Mouse (Mus musculus): ENCODE data around the gene A3galt2. TPM values are rescaled to one million over a fixed set of nuclear protein-coding genes. Genes with fewer than 3 reads are reported as not detected.

The A3galt2 gene
- polyA plus RNA-seq, 1 experiment from 2014 or later: 0.27 TPM

- Histone ChIP-seq H3K4me3 (ENCODE audit: low read depth, low read length) (peak overlapping the region; percentile 4; the same call in 1 of the 2 replicates), H3K27me3 (ENCODE audit: control insufficient read depth, insufficient read depth, low read length) (no peaks in the 10 kb centered on the region), H3K9ac (replicated peaks; ENCODE audit: low read depth, low read length) (no peak overlapping the region), H3K4me1 (ENCODE audit: control insufficient read depth, insufficient read depth, low read length) (peaks cover 30% of the 10 kb centered on the region), H3K27ac (ENCODE audit: low read length) (peak overlapping the region; percentile 11; the same call in 1 of the 2 replicates), H3K9me3 (ENCODE audit: control insufficient read depth, low read depth, low read length) (no peaks in the 10 kb centered on the region), H3K36me3 (ENCODE audit: control insufficient read depth, insufficient read depth, low read length) (no peaks in the 10 kb centered on the region), H3K4me2 (replicated peaks; ENCODE audit: low read depth, low read length) (peak overlapping the region; percentile 35)
- WGBS: 55% methylated on average over 13 of the region's 13 CpGs
- no peak for ATAC-seq (ENCODE audit: insufficient number of reproducible peaks, insufficient read depth, low FRiP score, low read depth)
Observed at GRCm38 (mm10) chr4:128712136-128712655, 43.0 kb upstream of the A3galt2 start.

- H3K36me3 ChIP-seq (ENCODE audit: control insufficient read depth, insufficient read depth, low read length): no peaks in the 10 kb centered on the region
- no peak for ATAC-seq (ENCODE audit: insufficient number of reproducible peaks, insufficient read depth, low FRiP score, low read depth)
- no peak overlapping the region for H3K27ac ChIP-seq (ENCODE audit: low read length)
- H3K9me3 ChIP-seq (ENCODE audit: control insufficient read depth, low read depth, low read length): no peaks in the 10 kb centered on the region
- H3K4me3 ChIP-seq (ENCODE audit: low read depth, low read length): no peak overlapping the region
- no peak overlapping the region for H3K9ac ChIP-seq (replicated peaks; ENCODE audit: low read depth, low read length)
- H3K4me1 ChIP-seq (ENCODE audit: control insufficient read depth, insufficient read depth, low read length): peaks cover 30% of the 10 kb centered on the region
- no peaks in the 10 kb centered on the region for H3K27me3 ChIP-seq (ENCODE audit: control insufficient read depth, insufficient read depth, low read length)
- H3K4me2 ChIP-seq (replicated peaks; ENCODE audit: low read depth, low read length): no peak overlapping the region
- 84% methylated on average over 6 of the region's 6 CpGs for WGBS
Observed at GRCm38 (mm10) chr4:128712941-128713340, 42.2 kb upstream of the A3galt2 start.

DNA sequence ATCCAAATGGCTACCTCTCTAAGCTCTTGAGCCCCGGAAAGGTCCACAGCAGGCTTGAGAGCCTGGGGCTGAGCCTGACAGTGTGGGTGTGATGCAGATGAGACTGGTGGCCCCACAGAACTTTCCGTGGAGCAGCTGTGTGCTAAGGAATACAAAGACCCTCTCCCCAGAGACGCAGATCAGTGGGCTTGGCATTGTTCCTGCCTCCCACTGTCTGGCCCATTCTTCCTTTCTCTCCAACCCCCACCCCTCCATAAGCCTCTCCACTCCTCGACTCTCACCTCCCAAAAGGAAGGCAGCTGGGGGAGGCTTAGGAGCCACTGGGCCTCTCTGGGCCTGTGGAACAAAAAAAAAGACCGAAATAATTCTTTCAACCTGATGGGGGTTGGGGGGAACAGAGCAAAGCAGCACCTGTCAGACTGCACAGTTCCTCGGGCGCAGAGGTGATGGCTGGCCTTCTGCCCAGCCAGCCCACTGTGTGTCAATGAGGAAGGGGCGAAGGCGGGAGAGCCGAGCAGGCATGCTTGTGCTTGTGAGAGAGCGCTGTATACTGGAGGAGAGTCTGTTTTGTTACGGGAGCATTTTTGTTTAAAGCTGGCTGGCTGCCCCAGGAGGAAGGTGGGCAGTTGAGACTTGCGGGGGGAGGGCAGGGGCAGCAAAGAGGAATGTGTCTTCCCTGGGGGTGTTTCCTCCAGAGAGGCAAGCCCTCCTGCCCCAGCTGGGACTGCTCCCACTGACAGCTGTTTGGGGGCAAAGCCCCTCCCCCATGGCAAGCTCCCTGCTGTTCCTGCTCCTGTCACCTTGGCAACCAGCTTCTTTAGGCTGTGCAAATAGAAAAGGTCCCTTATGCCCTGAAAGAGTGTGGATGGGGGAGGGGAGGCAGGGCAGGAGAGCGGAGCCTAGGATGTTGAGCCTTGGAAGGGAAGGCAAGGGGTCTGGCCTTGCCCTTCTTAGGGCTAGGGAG lies 39.6 kb upstream of the A3galt2 start:
- H3K4me3 ChIP-seq (ENCODE audit: low read depth, low read length): no peak overlapping the region
- no peaks in the 10 kb centered on the region for H3K36me3 ChIP-seq (ENCODE audit: control insufficient read depth, insufficient read depth, low read length)
- H3K4me2 ChIP-seq (replicated peaks; ENCODE audit: low read depth, low read length): peak overlapping the region; percentile 19
- peak overlapping the region; percentile 73 for H3K27ac ChIP-seq (ENCODE audit: low read length)
- H3K27me3 ChIP-seq (ENCODE audit: control insufficient read depth, insufficient read depth, low read length): no peaks in the 10 kb centered on the region
- peak; percentile 79 for ATAC-seq (ENCODE audit: insufficient number of reproducible peaks, insufficient read depth, low FRiP score, low read depth)
- H3K9me3 ChIP-seq (ENCODE audit: control insufficient read depth, low read depth, low read length): no peaks in the 10 kb centered on the region
- 8% methylated on average over 14 of the region's 14 CpGs for WGBS
- peaks cover 44% of the 10 kb centered on the region for H3K4me1 ChIP-seq (ENCODE audit: control insufficient read depth, insufficient read depth, low read length)
- no peak overlapping the region for H3K9ac ChIP-seq (replicated peaks; ENCODE audit: low read depth, low read length)

DNA sequence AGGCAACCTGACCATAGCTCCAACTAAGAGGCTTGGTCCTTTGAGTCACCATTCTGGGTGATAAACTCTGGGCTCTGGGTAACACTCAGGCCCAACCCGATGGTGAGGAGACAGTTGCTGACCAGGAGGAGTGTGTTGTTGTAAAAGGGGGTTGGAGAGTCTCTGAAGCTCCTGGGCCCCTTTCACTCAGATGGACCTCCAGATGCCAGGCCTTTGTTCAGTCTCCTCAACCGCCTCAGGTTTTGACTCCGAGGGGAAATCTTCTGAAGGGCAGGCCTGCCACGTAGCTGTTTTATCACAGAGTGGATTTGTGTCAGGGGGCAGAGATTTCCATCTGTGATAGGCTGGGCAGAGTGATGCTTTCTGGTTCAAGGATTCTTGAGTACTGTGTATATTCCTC lies 38.9 kb upstream of the A3galt2 start:
- 9% methylated on average over 4 of the region's 4 CpGs for WGBS
- Histone ChIP-seq H3K27me3 (ENCODE audit: control insufficient read depth, insufficient read depth, low read length) (no peaks in the 10 kb centered on the region), H3K4me3 (ENCODE audit: low read depth, low read length) (no peak overlapping the region), H3K36me3 (ENCODE audit: control insufficient read depth, insufficient read depth, low read length) (no peaks in the 10 kb centered on the region), H3K27ac (ENCODE audit: low read length) (peak overlapping the region; percentile 73), H3K4me2 (replicated peaks; ENCODE audit: low read depth, low read length) (0 out of 2 replicates have a peak overlapping the region, but pooled peaks have one; percentile 19), H3K9ac (replicated peaks; ENCODE audit: low read depth, low read length) (no peak overlapping the region), H3K9me3 (ENCODE audit: control insufficient read depth, low read depth, low read length) (no peaks in the 10 kb centered on the region), H3K4me1 (ENCODE audit: control insufficient read depth, insufficient read depth, low read length) (peaks cover 51% of the 10 kb centered on the region)
- no peak; the same call in 1 of the 2 replicates for ATAC-seq (ENCODE audit: insufficient number of reproducible peaks, insufficient read depth, low FRiP score, low read depth)

GRCm38 (mm10) chr4:128716731-128717130 lies 38.4 kb upstream of the A3galt2 start:
- 33% methylated on average over 9 of the region's 9 CpGs for WGBS
- no peaks in the 10 kb centered on the region for H3K27me3 ChIP-seq (ENCODE audit: control insufficient read depth, insufficient read depth, low read length)
- H3K27ac ChIP-seq (ENCODE audit: low read length): peak overlapping the region; percentile 73
- ATAC-seq (ENCODE audit: insufficient number of reproducible peaks, insufficient read depth, low FRiP score, low read depth): no peak
- no peaks in the 10 kb centered on the region for H3K9me3 ChIP-seq (ENCODE audit: control insufficient read depth, low read depth, low read length)
- no peak overlapping the region for H3K4me2 ChIP-seq (replicated peaks; ENCODE audit: low read depth, low read length)
- no peak overlapping the region for H3K9ac ChIP-seq (replicated peaks; ENCODE audit: low read depth, low read length)
- no peak overlapping the region for H3K4me3 ChIP-seq (ENCODE audit: low read depth, low read length)
- H3K36me3 ChIP-seq (ENCODE audit: control insufficient read depth, insufficient read depth, low read length): no peaks in the 10 kb centered on the region
- peaks cover 54% of the 10 kb centered on the region for H3K4me1 ChIP-seq (ENCODE audit: control insufficient read depth, insufficient read depth, low read length)

DNA sequence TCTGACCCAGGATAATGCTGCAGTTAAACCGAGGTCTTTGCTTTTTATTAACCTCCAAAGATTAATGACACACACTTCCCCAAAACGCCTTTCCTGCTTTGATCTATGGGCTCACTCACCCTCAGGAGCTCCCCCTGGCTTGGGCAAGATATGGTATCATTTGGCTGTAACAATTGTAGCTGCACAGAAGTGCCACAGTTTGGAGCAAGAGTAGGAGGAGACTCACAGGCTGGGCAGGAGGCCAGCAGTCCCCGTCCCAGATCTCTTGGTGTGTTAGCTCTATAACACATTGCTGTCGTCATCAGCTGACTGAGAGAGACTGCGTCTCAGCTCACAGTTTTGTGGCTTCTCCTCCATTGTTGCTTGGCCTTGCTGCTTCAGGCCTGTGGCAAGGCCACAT lies 35.1 kb upstream of the A3galt2 start:
- ATAC-seq (ENCODE audit: insufficient number of reproducible peaks, insufficient read depth, low FRiP score, low read depth): peak; percentile 11; the same call in 1 of the 2 replicates
- WGBS: 9% methylated on average over 5 of the region's 5 CpGs

GRCm38 (mm10) chr4:128721061-128721648 lies 34.0 kb upstream of the A3galt2 start:
- H3K9me3 ChIP-seq (ENCODE audit: control insufficient read depth, low read depth, low read length): no peaks in the 10 kb centered on the region
- H3K9ac ChIP-seq (replicated peaks; ENCODE audit: low read depth, low read length): no peak overlapping the region
- H3K36me3 ChIP-seq (ENCODE audit: control insufficient read depth, insufficient read depth, low read length): 0 out of 2 replicates have a peak, but pooled peaks cover 2% of the 10 kb centered on the region
- no peak overlapping the region for H3K4me2 ChIP-seq (replicated peaks; ENCODE audit: low read depth, low read length)
- no peak for ATAC-seq (ENCODE audit: insufficient number of reproducible peaks, insufficient read depth, low FRiP score, low read depth)
- H3K27me3 ChIP-seq (ENCODE audit: control insufficient read depth, insufficient read depth, low read length): no peaks in the 10 kb centered on the region
- H3K4me3 ChIP-seq (ENCODE audit: low read depth, low read length): no peak overlapping the region
- peaks cover 33% of the 10 kb centered on the region for H3K4me1 ChIP-seq (ENCODE audit: control insufficient read depth, insufficient read depth, low read length)
- H3K27ac ChIP-seq (ENCODE audit: low read length): no peak overlapping the region
- 48% methylated on average over 9 of the region's 9 CpGs for WGBS

More for the DNA sequence above, 35.1 kb upstream of the A3galt2 start:
- Histone ChIP-seq H3K36me3 (ENCODE audit: control insufficient read depth, insufficient read depth, low read length) (0 out of 2 replicates have a peak, but pooled peaks cover 2% of the 10 kb centered on the region), H3K4me1 (ENCODE audit: control insufficient read depth, insufficient read depth, low read length) (peaks cover 43% of the 10 kb centered on the region), H3K4me3 (ENCODE audit: low read depth, low read length) (no peak overlapping the region), H3K27ac (ENCODE audit: low read length) (peak overlapping the region; percentile 49; the same call in 1 of the 2 replicates), H3K27me3 (ENCODE audit: control insufficient read depth, insufficient read depth, low read length) (no peaks in the 10 kb centered on the region), H3K9me3 (ENCODE audit: control insufficient read depth, low read depth, low read length) (no peaks in the 10 kb centered on the region), H3K9ac (replicated peaks; ENCODE audit: low read depth, low read length) (no peak overlapping the region), H3K4me2 (replicated peaks; ENCODE audit: low read depth, low read length) (no peak overlapping the region)

- Histone ChIP-seq H3K9me3 (ENCODE audit: control insufficient read depth, low read depth, low read length) (no peaks in the 10 kb centered on the region), H3K27ac (ENCODE audit: low read length) (no peak overlapping the region), H3K4me1 (ENCODE audit: control insufficient read depth, insufficient read depth, low read length) (peaks cover 30% of the 10 kb centered on the region), H3K27me3 (ENCODE audit: control insufficient read depth, insufficient read depth, low read length) (no peaks in the 10 kb centered on the region), H3K4me2 (replicated peaks; ENCODE audit: low read depth, low read length) (no peak overlapping the region), H3K4me3 (ENCODE audit: low read depth, low read length) (no peak overlapping the region), H3K36me3 (ENCODE audit: control insufficient read depth, insufficient read depth, low read length) (0 out of 2 replicates have a peak, but pooled peaks cover 2% of the 10 kb centered on the region), H3K9ac (replicated peaks; ENCODE audit: low read depth, low read length) (no peak overlapping the region)
- ATAC-seq (ENCODE audit: insufficient number of reproducible peaks, insufficient read depth, low FRiP score, low read depth): no peak
- 81% methylated on average over 4 of the region's 4 CpGs for WGBS
Observed at GRCm38 (mm10) chr4:128721761-128722160, 33.4 kb upstream of the A3galt2 start.
